Mouse (Mus musculus) myocyte (in vitro differentiated cells): ENCODE measurements around the gene Myo1d. TPM values are rescaled to one million over a fixed set of nuclear protein-coding genes. Genes with fewer than 3 reads are reported as not detected.

Source experiments
- H3K27me3 ChIP-seq: one replicate; pipeline ENCODE4 v1.6.1; 2011; ENCODE audit not compliant: control insufficient read depth, insufficient read depth, insufficient read length
- H3K36me3 ChIP-seq: one replicate; pipeline ENCODE4 v1.6.1; 2011; ENCODE audit not compliant: control insufficient read depth, insufficient read depth
- H3K4me2 ChIP-seq: one replicate; pipeline ENCODE4 v1.6.1; 2011; ENCODE audit warnings: low read depth, control low read depth
- H3K4me3 ChIP-seq: one replicate; pipeline ENCODE4 v1.5.1; 2011; ENCODE audit warnings: mild to moderate bottlenecking, control low read depth, moderate library complexity
- H3K79me2 ChIP-seq: one replicate; pipeline ENCODE4 v1.6.1; 2011; ENCODE audit not compliant: control insufficient read depth, insufficient read depth
- H3ac ChIP-seq: one replicate; pipeline ENCODE4 v1.6.1; 2011; ENCODE audit not compliant: control insufficient read depth, insufficient read length
- CEBPB ChIP-seq: IDR thresholded peaks from 2 replicates; pipeline ENCODE4 v1.6.1; 2011; ENCODE audit warnings: mild to moderate bottlenecking, moderate library complexity; ENCODE audit not compliant: poor library complexity, insufficient read depth, severe bottlenecking
- E2F4 ChIP-seq: IDR thresholded peaks from one replicate; pipeline ENCODE4 v1.6.1; 2011; ENCODE audit warnings: mild to moderate bottlenecking, control low read depth, moderate library complexity; ENCODE audit not compliant: insufficient read depth
- MAX ChIP-seq: IDR thresholded peaks from one replicate; pipeline ENCODE4 v1.6.1; 2011; ENCODE audit warnings: low read depth, mild to moderate bottlenecking, control low read depth
- MYOD1 ChIP-seq, 3 experiments: IDR thresholded peaks; one replicate each; pipeline ENCODE4 v1.6.1; 2011; ENCODE audit warnings: control low read depth in 2 of 3, low read depth in 2 of 3, mild to moderate bottlenecking in 2 of 3, moderate library complexity in 1 of 3; ENCODE audit not compliant: insufficient read length in 2 of 3, control insufficient read depth in 1 of 3
- MYOG ChIP-seq, 3 experiments: IDR thresholded peaks; one replicate each; pipeline ENCODE4 v1.6.1; 2011; ENCODE audit warnings: control low read depth in 2 of 3, low read depth in 2 of 3, mild to moderate bottlenecking in 2 of 3; ENCODE audit not compliant: insufficient read length in 2 of 3, control insufficient read depth in 1 of 3, insufficient read depth in 1 of 3
- POLR2A ChIP-seq: IDR thresholded peaks from one replicate; pipeline ENCODE4 v1.6.1; 2011; ENCODE audit warnings: low read depth, mild to moderate bottlenecking, control low read depth, moderate library complexity; ENCODE audit not compliant: insufficient read length
- POLR2AphosphoS2 ChIP-seq: IDR thresholded peaks from one replicate; pipeline ENCODE4 v1.6.1; 2011; ENCODE audit warnings: low read depth, control low read depth; ENCODE audit not compliant: insufficient read length
- REST ChIP-seq: IDR thresholded peaks from one replicate; pipeline ENCODE4 v1.6.1; 2011; ENCODE audit warnings: mild to moderate bottlenecking, control low read depth, moderate library complexity; ENCODE audit not compliant: insufficient read depth, insufficient read length
- SRF ChIP-seq: IDR thresholded peaks from one replicate; pipeline ENCODE4 v1.6.1; 2011; ENCODE audit warnings: low read depth; ENCODE audit not compliant: control insufficient read depth, insufficient read length
- TCF12 ChIP-seq: IDR thresholded peaks from one replicate; pipeline ENCODE4 v1.6.1; 2011; ENCODE audit warnings: mild to moderate bottlenecking, control low read depth; ENCODE audit not compliant: poor library complexity, insufficient read depth, severe bottlenecking
- TCF3 ChIP-seq: IDR thresholded peaks from one replicate; pipeline ENCODE4 v1.6.1; 2011; ENCODE audit warnings: low read depth, control low read depth; ENCODE audit not compliant: insufficient read length
- USF1 ChIP-seq: IDR thresholded peaks from one replicate; pipeline ENCODE4 v1.6.1; 2011; ENCODE audit warnings: low read depth, mild to moderate bottlenecking, control low read depth, moderate library complexity
- polyA plus RNA-seq: library from polyadenylated mRNA; unstranded; fragments of >200 nt; fragmentation: generic; extraction: Trizol; gene quantifications from one replicate; pipeline ENCODE4 v1.2.1, GENCODE M21; 2012; ENCODE audit warnings: missing spikeins

Gene Myo1d
- polyA plus RNA-seq, 1 experiment = 10.5 TPM

DNA sequence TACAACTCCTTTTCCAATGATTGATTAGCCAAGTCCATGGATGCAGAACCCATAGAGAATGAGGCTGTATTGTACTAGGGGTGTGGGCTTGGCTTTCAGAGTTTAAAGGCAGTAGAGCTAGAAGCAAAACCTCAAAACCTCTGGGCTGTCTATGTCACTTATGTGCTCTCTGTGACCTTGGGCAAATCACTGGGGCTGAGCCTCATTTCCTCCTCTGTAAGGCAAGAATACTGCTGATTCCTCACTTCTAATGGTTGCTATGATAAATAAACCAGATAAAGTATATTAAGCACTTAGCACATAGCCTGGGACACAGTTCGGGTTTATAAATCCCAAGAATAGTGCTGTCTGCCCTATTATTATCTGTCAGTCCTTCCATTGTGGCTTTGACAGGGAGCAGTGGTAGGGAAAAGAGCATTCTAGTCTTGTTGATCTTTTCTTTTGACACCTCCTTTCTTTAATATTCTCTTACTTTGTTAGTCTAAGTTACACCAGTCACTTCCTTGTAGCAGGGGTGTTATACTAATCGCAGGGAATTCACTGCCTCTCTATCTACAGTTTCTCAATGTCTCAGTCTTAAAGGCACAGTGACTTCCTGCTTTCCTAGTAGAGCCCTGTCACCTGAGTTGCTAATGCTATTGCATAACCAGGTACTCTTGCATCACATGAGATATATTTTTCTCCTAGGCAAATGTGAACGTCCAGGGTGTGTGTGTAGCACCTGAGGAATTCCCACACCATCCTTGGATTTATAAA, 12.0 kb upstream of the Myo1d start:
- peaks cover 13% of the 10 kb centered on the region for H3K27me3 ChIP-seq
- H3ac ChIP-seq = no peak overlapping the region
- H3K4me3 ChIP-seq = no peak overlapping the region
- no peaks in the 10 kb centered on the region for H3K79me2 ChIP-seq
- H3K4me2 ChIP-seq = no peak overlapping the region
- no peak for TF ChIP-seq MYOD1 (IDR thresholded peaks at IDR 0.05; ENCODE audit: control insufficient read depth in 1 of 3, insufficient read length in 2 of 3, low read depth in 2 of 3)
- TF ChIP-seq MAX = no peak
- TF ChIP-seq MYOG (IDR thresholded peaks at IDR 0.05; ENCODE audit: control insufficient read depth in 1 of 3, insufficient read depth in 1 of 3, insufficient read length in 2 of 3, low read depth in 2 of 3) = no peak
- no peak for TF ChIP-seq TCF3
- no peaks in the 10 kb centered on the region for H3K36me3 ChIP-seq

DNA sequence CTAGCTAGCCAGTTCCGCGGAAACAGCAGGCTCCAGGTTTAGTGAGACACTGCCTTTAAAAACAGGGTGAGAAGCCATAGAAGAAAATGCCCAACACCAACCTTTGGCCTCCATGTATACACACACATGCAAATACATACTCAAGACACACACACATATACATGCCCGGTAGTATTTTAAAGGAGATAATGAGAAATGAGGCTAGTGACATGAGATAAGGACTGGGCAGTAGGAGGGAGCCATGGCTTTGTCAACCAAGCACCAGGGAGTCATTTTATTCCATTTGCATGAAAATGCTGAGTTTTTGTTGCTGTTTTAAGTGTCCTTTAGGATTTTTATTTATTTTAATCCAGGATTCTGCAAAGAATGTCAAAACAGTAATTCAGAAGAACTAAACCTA, 10.6 kb upstream of the Myo1d start:
- TF ChIP-seq MAX = no peak
- TF ChIP-seq SRF = no peak
- TF ChIP-seq POLR2A = no peak
- TF ChIP-seq TCF3 = no peak
- TF ChIP-seq MYOG (IDR thresholded peaks at IDR 0.05; ENCODE audit: control insufficient read depth in 1 of 3, insufficient read depth in 1 of 3, insufficient read length in 2 of 3, low read depth in 2 of 3) = no peak
- no peak for TF ChIP-seq CEBPB
- TF ChIP-seq TCF12 = no peak
- no peak for TF ChIP-seq USF1
- TF ChIP-seq POLR2AphosphoS2 = no peak
- TF ChIP-seq E2F4 = no peak
- no peak for TF ChIP-seq MYOD1 (IDR thresholded peaks at IDR 0.05; ENCODE audit: control insufficient read depth in 1 of 3, insufficient read length in 2 of 3, low read depth in 2 of 3)
- no peak for TF ChIP-seq REST
- H3K4me3 ChIP-seq = no peak overlapping the region
- H3K4me2 ChIP-seq = no peak overlapping the region
- peaks cover 13% of the 10 kb centered on the region for H3K27me3 ChIP-seq
- no peak overlapping the region for H3ac ChIP-seq
- H3K36me3 ChIP-seq = no peaks in the 10 kb centered on the region
- no peaks in the 10 kb centered on the region for H3K79me2 ChIP-seq

DNA sequence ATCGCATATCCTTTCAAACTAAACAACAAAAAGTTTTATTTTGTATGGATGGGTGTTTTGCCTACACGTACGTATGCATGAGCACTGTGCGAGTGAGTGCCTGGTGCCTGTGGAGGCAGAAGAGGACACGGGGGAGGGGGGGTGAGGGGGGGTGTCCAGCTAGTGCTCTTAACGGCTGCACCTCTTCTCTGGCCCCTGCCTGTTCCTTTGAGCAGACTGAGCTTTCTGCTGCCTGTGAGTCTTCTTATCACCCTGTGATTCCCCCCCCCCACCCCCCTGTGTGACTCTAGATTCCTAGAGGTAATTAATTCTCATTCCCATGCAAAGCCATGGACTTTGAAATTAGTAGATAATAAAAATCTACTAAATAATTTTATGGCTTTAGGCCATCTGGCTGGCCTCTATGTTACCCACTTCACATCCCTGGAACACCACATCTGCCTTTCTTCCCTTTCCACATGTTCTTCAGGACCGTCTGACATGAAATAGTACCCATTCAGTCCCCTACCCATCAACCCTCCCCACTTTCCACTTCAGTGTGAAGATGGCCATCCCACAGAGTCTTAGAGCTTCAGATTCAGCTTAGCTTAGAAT, 9.9 kb upstream of the Myo1d start:
- Histone ChIP-seq H3K4me3 (no peak overlapping the region), H3ac (no peak overlapping the region), H3K4me2 (no peak overlapping the region), H3K27me3 (peaks cover 13% of the 10 kb centered on the region), H3K36me3 (no peaks in the 10 kb centered on the region), H3K79me2 (no peaks in the 10 kb centered on the region)
- TF ChIP-seq TCF3 (no peak), E2F4 (no peak), REST (no peak), CEBPB (no peak), POLR2A (no peak), SRF (no peak), TCF12 (no peak), POLR2AphosphoS2 (no peak), MYOD1 (IDR thresholded peaks at IDR 0.05; ENCODE audit: control insufficient read depth in 1 of 3, insufficient read length in 2 of 3, low read depth in 2 of 3) (no peak), MYOG (IDR thresholded peaks at IDR 0.05; ENCODE audit: control insufficient read depth in 1 of 3, insufficient read depth in 1 of 3, insufficient read length in 2 of 3, low read depth in 2 of 3) (no peak), USF1 (no peak), MAX (no peak)

DNA sequence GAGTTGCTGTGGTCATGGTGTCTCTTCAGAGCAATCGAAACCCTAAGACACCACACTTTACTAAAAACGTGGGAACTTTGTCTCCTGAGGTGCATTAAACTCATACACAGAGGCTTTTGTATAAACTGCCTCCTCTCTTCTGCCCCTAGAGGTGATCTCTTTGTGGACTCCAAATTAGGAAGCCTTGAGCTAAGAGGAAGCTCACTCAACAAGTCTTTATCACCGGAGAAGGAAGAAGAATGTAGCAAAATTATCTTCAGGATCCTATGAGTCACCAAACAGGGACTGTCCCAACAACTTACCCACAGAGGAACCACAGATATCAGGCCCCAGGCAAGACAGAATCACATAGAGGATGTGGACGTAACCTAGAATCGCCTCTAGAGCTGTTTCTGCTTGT, 5.8 kb upstream of the Myo1d start:
- Histone ChIP-seq H3K79me2 (no peaks in the 10 kb centered on the region), H3K36me3 (no peaks in the 10 kb centered on the region), H3K4me2 (no peak overlapping the region), H3ac (no peak overlapping the region), H3K4me3 (no peak overlapping the region), H3K27me3 (peaks cover 9% of the 10 kb centered on the region)
- TF ChIP-seq POLR2AphosphoS2 (no peak), TCF3 (no peak), REST (no peak), USF1 (no peak), MYOD1 (IDR thresholded peaks at IDR 0.05; ENCODE audit: control insufficient read depth in 1 of 3, insufficient read length in 2 of 3, low read depth in 2 of 3) (no peak), SRF (no peak), E2F4 (no peak), CEBPB (no peak), TCF12 (no peak), MYOG (IDR thresholded peaks at IDR 0.05; ENCODE audit: control insufficient read depth in 1 of 3, insufficient read depth in 1 of 3, insufficient read length in 2 of 3, low read depth in 2 of 3) (no peak), MAX (no peak), POLR2A (no peak)

DNA sequence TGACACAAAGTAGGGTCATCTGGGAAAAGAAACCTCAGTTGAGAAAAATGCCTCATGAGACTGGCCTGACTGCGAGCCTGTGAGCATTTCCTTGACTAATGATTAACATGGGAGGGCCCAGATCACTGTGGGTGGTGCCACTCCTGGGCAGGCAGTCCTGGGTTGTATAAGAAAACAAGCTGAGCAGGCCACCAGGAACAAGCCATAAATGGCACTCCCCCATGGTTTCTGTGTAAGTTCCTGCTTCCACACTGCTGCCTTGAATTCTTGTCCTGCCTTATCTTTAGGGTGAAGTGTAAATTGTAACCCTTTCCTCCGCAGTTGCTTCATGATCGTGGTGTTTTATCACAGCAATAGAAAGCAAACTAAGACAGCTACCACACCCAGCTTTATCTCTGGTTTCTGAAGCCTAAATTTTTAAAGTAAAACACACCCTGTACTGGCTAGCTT, 4.5 kb upstream of the Myo1d start:
- no peak overlapping the region for H3K4me2 ChIP-seq
- no peaks in the 10 kb centered on the region for H3K79me2 ChIP-seq
- H3ac ChIP-seq = no peak overlapping the region
- TF ChIP-seq POLR2AphosphoS2 = no peak
- TF ChIP-seq E2F4 = no peak
- TF ChIP-seq MYOG (IDR thresholded peaks at IDR 0.05; ENCODE audit: control insufficient read depth in 1 of 3, insufficient read depth in 1 of 3, insufficient read length in 2 of 3, low read depth in 2 of 3) = no peak
- TF ChIP-seq POLR2A = no peak
- TF ChIP-seq REST = no peak
- no peak for TF ChIP-seq SRF
- no peak for TF ChIP-seq TCF12
- no peak for TF ChIP-seq MAX
- TF ChIP-seq TCF3 = no peak
- TF ChIP-seq MYOD1 (IDR thresholded peaks at IDR 0.05; ENCODE audit: control insufficient read depth in 1 of 3, insufficient read length in 2 of 3, low read depth in 2 of 3) = no peak
- TF ChIP-seq CEBPB = no peak
- no peak for TF ChIP-seq USF1
- peaks cover 8% of the 10 kb centered on the region for H3K27me3 ChIP-seq
- H3K36me3 ChIP-seq = no peaks in the 10 kb centered on the region
- H3K4me3 ChIP-seq = no peak overlapping the region
